Mouse (Mus musculus): ENCODE measurements around the gene Fdxacb1. TPM values are rescaled to one million over a fixed set of nuclear protein-coding genes. Genes with fewer than 3 reads are reported as not detected.

The Fdxacb1 gene
- total RNA-seq, 2 experiments from 2014 or later, result 5.4 to 6.2 TPM

- DNase-seq (ENCODE audit: low spot score in 2 of 2), result peak; percentile 21 to 31
Observed at GRCm38 (mm10) chr9:50746214-50746677, 21.8 kb upstream of the Fdxacb1 start, which contains the start of gene 2310030G06Rik. Gene 2310030G06Rik (minus strand): TSS chr9:50746536.

- DNase-seq (ENCODE audit: low spot score in 2 of 2), result no peak
Observed at GRCm38 (mm10) chr9:50750706-50751105, 17.3 kb upstream of the Fdxacb1 start.

GRCm38 (mm10) chr9:50751323-50751722 lies 16.7 kb upstream of the Fdxacb1 start, which contains the start of gene Cryab:
Gene Cryab (plus strand): TSS chr9:50751325.
- DNase-seq (ENCODE audit: low spot score in 2 of 2), result no peak

- peak in 1 of 2 experiments; percentile 19 for DNase-seq (ENCODE audit: low spot score in 2 of 2)
Observed at GRCm38 (mm10) chr9:50752054-50752602, 15.9 kb upstream of the Fdxacb1 start, which contains the start of gene Hspb2. Gene Hspb2 (minus strand): TSS chr9:50752354.

- peak; percentile 65 to 70 for DNase-seq (ENCODE audit: low spot score in 2 of 2)
Observed at GRCm38 (mm10) chr9:50752784-50753615, 15.0 kb upstream of the Fdxacb1 start.

GRCm38 (mm10) chr9:50753947-50754346 lies 14.1 kb upstream of the Fdxacb1 start:
- peak in 1 of 2 experiments; percentile 29 for DNase-seq (ENCODE audit: low spot score in 2 of 2)

GRCm38 (mm10) chr9:50756711-50757110 lies 11.3 kb upstream of the Fdxacb1 start:
- no peak for DNase-seq (ENCODE audit: low spot score in 2 of 2)

- no peak for DNase-seq (ENCODE audit: low spot score in 2 of 2)
Observed at GRCm38 (mm10) chr9:50761520-50762243, 6.4 kb upstream of the Fdxacb1 start.

- DNase-seq (ENCODE audit: low spot score in 2 of 2), result peak in 1 of 2 experiments; percentile 24
Observed at GRCm38 (mm10) chr9:50763331-50763730, 4.7 kb upstream of the Fdxacb1 start.

- no peak for DNase-seq (ENCODE audit: low spot score in 2 of 2)
Observed at GRCm38 (mm10) chr9:50767531-50768106, 417 bp upstream of the Fdxacb1 start.

GRCm38 (mm10) chr9:50770011-50770410 lies 2.0 kb downstream of the Fdxacb1 start:
- DNase-seq (ENCODE audit: low spot score in 2 of 2), result no peak

GRCm38 (mm10) chr9:50774026-50774462 lies 6.0 kb downstream of the Fdxacb1 start:
- no peak for DNase-seq (ENCODE audit: low spot score in 2 of 2)

GRCm38 (mm10) chr9:50774991-50775612 lies 7.1 kb downstream of the Fdxacb1 start, which contains the start of the genes Alg9 and 1110032A03Rik:
Gene Alg9 (plus strand): TSS chr9:50775019.
Gene 1110032A03Rik (minus strand): TSS chr9:50775520.
- DNase-seq (ENCODE audit: low spot score in 2 of 2), result peak; percentile 92

- DNase-seq (ENCODE audit: low spot score in 2 of 2), result peak in 1 of 2 experiments; percentile 10
Observed at GRCm38 (mm10) chr9:50775662-50776126, 7.7 kb downstream of the Fdxacb1 start.

- no peak for DNase-seq (ENCODE audit: low spot score in 2 of 2)
Observed at GRCm38 (mm10) chr9:50776162-50776760, 8.2 kb downstream of the Fdxacb1 start.

- peak in 1 of 2 experiments; percentile 30 for DNase-seq (ENCODE audit: low spot score in 2 of 2)
Observed at GRCm38 (mm10) chr9:50782155-50782554, 14.1 kb downstream of the Fdxacb1 start.

- DNase-seq (ENCODE audit: low spot score in 2 of 2), result no peak
Observed at GRCm38 (mm10) chr9:50795266-50795665, 27.2 kb downstream of the Fdxacb1 start.

- DNase-seq (ENCODE audit: low spot score in 2 of 2), result no peak
Observed at GRCm38 (mm10) chr9:50796776-50797175, 28.7 kb downstream of the Fdxacb1 start.

GRCm38 (mm10) chr9:50797641-50798040 lies 29.6 kb downstream of the Fdxacb1 start:
- DNase-seq (ENCODE audit: low spot score in 2 of 2), result no peak

GRCm38 (mm10) chr9:50798368-50798767 lies 30.3 kb downstream of the Fdxacb1 start:
- DNase-seq (ENCODE audit: low spot score in 2 of 2), result no peak

All from left cerebral cortex, adult 18-20 months (tissue).